Mouse (Mus musculus): ENCODE data around the gene Olfr822.
"Not testable (repeated sequence)": the region's sequence is repeated elsewhere in the genome, so short reads cannot be mapped to it uniquely, and the experiment has no call there.

The Olfr822 gene

DNA sequence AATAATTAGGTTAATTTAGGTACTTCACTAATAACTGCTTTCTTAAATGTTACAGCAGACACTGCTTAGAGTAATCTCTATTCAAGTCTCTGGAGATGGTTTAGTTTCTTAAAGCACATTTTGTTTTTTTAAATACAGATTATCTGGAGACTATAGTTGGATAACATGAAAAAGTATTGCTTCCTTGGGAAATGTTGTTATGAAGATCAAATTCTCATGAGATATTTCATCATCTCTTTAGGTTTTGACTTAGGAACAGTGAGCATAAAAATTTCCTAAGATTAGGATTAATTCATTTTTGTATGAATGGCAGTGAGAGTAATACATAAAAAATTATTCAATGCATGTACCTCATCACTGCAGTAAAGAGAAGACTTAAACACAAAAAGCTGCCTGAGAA is at the start of gene Olfr822:
Gene Olfr822 (plus strand): TSS at position 301 of the 400 bp plus-strand sequence.
- in situ Hi-C loops (cut with MboI) = no loop called here

DNA sequence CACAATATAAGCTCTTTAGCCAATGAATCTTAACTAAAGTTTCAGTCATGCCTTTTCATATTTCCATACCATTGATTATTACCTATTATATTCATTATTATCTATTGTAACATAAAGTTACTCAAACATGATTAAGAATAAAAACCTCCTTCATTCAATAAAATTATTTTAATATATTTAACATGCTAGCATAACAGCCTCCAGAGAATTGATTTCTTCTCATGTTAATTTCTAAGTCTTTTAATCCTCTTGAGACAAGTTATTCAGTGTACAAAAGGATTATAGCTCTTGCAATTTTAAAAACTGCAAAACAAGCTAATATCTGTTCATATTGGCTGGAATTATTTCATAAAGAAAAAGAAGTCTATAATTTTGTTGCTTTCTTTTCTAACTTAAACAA is 41.0 kb upstream of the Olfr822 start, which contains the start of gene Olfr821:
Gene Olfr821 (plus strand): TSS at position 301 of the 400 bp plus-strand sequence.
- in situ Hi-C loops (cut with MboI) = no loop called here

DNA sequence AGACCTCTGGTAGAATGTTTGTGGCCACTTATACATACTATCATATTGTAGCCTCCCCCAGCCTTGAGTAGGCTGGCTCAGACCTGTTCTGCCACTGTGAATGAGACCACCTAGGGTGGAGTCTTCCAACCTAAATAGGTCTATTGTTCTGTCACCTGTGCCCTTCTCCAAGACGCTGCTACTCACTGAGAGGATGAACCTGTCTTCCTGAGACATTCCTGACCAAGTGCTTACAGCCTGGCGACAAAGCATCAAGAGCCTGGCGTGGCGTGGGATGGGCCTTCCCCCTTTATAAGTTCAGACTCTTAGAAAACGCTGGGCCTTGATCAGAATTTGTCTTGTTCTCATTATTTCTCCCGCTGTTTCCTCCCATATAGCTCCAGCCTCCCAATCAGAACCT is 33.9 kb upstream of the Olfr822 start:
- in situ Hi-C loops (cut with MboI) = no loop called here

DNA sequence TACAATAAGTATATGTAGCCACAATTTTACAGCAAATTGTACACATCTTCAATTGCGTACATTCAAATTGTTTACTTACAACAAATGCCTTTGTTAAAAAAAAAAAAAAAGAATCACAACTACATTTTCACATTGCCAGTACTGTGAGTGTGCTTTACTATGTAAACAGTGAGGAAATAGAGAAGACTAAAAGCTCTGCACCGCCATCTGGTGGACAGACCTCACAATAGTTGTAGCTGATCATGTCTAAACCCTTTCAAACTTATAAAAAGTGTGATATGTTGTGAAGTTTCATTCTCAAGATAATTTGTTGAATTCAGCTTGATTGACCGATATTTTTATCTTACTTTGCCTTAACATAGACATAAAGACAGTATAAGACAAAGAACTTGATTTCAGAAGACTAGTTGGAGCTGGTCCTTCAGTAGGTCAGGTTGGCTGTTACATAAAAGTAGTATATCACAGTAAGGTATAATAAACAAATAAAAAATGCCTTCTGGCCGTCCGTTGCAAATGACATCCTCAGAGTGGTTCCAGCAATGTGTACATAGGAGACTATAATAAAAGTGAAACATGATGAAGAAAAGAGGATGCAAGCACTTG is 21.9 kb downstream of the Olfr822 start:
- in situ Hi-C loops (cut with MboI) = no loop called here

DNA sequence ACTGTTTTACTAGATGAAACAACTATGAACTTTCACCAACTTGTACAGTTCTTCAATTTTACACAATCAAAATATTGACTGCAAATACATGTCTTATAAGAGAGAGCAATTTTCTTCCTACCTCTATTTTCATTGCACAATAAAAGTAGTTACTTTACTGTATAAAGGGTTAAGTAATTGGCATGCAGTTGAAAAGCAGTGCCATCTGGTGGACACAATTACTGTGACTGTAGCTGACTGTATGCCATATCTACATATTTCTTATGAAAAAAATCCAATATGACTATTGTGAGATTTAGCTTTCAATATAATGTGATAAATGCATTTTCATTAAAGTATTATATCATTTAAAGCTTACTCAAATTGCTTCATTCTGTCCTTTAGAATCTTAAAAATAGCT is 25.1 kb downstream of the Olfr822 start:
- in situ Hi-C loops (cut with MboI) = no loop called here

DNA sequence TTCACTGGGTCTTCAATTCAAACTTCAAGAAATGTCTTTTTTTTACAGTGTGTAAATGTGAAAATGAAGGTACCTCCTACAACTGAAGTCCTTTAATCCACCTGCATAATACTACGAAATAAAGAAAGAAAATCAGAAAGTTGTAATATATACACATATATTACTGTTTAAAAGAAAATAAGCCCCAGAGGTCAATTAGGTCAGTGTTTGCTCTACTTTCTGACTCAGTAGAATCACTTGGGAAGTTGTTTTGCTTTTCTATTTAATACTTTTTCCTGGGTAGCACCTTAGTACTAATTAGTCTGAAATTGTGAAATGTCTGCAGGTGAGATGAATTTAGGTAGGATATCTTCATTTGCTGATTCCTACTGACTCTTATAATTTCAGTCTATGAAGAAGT is 44.3 kb downstream of the Olfr822 start, which contains the start of gene Olfr823:
Gene Olfr823 (minus strand): TSS at position 101 of the 400 bp plus-strand sequence.
- in situ Hi-C loops (cut with MboI) = not testable (repeated sequence)

DNA sequence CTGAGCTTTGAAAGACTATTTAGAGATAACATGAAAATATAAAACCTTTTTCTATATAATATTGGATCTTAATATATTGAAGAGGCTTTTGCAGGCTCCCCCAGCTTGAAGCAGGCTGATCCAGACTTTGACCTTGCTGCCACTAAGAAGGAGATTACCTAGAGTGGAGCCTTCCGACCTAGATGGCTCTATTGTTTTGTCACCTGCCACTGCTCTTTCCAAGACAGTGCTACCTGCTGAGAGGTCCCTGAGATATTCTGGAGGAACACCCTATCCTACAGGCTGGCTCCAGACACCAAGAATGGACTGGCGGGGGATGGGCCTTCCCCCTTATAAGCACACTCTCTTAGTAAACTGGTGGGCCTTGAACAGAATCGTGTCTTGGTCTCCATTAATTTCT is 45.0 kb downstream of the Olfr822 start:
- in situ Hi-C loops (cut with MboI) = not testable (repeated sequence)
